Mouse (Mus musculus): ENCODE data around the gene Pcsk2. TPM values are rescaled to one million over a fixed set of nuclear protein-coding genes. Genes with fewer than 3 reads are reported as not detected.

Gene Pcsk2
- not detected for polyA plus RNA-seq (2014; fragmentation: Illumina TruSeq; extraction: RNeasy Lipid Tissue Mini Kit (QIAGEN cat#74804); ENCODE audit: insufficient read depth, low read depth, low replicate concordance)

GRCm38 (mm10) chr2:143545758-143546246 lies at the start of gene Pcsk2:
Pcsk2 (plus strand) TSS chr2:143546156.

GRCm38 (mm10) chr2:143862484-143863231 lies 316.7 kb downstream of the Pcsk2 start, which contains the start of gene Bfsp1:
Bfsp1 (minus strand) TSS chr2:143863173.

